Mouse (Mus musculus): ENCODE data around the gene Ssh1. TPM values are rescaled to one million over a fixed set of nuclear protein-coding genes. Genes with fewer than 3 reads are reported as not detected.

Gene Ssh1
- polyA plus RNA-seq, 1 experiment from 2014 or later, result 17.8 TPM

DNA sequence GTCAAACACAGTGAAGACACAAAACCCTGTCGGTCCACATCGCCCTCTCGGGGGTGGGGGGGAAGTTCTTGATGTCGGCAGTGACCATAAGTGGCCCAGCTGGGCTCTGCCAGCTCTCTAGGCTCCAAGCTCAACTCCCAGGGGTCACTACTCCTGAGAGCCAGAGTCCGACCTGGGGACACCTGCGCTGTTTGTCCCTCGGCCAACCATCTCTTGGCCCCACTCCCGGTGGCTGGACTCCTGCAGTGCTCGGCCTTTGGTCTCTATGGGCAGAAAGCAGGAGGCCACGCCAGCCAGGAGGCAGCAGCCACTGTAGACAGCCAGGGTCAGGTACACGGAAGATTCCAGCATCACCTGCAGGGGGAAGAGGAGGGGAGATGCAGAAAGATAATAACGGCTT, 34.4 kb upstream of the Ssh1 start:
- no peaks in the 10 kb centered on the region for H3K27me3 ChIP-seq (replicated peaks; ENCODE audit: control insufficient read depth, insufficient read depth, low read length)
- no peaks in the 10 kb centered on the region for H3K9me3 ChIP-seq (ENCODE audit: control insufficient read depth, low read length)
- DNase-seq (ENCODE audit: low spot score) (no peak), ATAC-seq (replicated peaks; ENCODE audit: low FRiP score) (no peak)
- H3K4me1 ChIP-seq (replicated peaks; ENCODE audit: control insufficient read depth, insufficient read depth, low read length), result no peaks in the 10 kb centered on the region
- no peaks in the 10 kb centered on the region for H3K36me3 ChIP-seq (ENCODE audit: control insufficient read depth, insufficient read depth, low read length)
- no peak overlapping the region for H3K27ac ChIP-seq (ENCODE audit: low read depth, low read length)
- H3K4me3 ChIP-seq (ENCODE audit: low read depth, low read length), result no peak overlapping the region
- no peak overlapping the region for H3K9ac ChIP-seq (ENCODE audit: low read depth, low read length)
- 78% methylated on average over 12 of the region's 12 CpGs for WGBS
- H3K4me2 ChIP-seq, result no peak overlapping the region

- H3K27me3 ChIP-seq (replicated peaks; ENCODE audit: control insufficient read depth, insufficient read depth, low read length), result no peaks in the 10 kb centered on the region
- no peak overlapping the region for H3K27ac ChIP-seq (ENCODE audit: low read depth, low read length)
- no peaks in the 10 kb centered on the region for H3K4me1 ChIP-seq (replicated peaks; ENCODE audit: control insufficient read depth, insufficient read depth, low read length)
- no peaks in the 10 kb centered on the region for H3K36me3 ChIP-seq (ENCODE audit: control insufficient read depth, insufficient read depth, low read length)
- H3K9me3 ChIP-seq (ENCODE audit: control insufficient read depth, low read length), result no peaks in the 10 kb centered on the region
- H3K4me2 ChIP-seq, result no peak overlapping the region
- WGBS, result 81% methylated on average over 12 of the region's 12 CpGs
- no peak overlapping the region for H3K4me3 ChIP-seq (ENCODE audit: low read depth, low read length)
- DNase-seq (ENCODE audit: low spot score) (no peak), ATAC-seq (replicated peaks; ENCODE audit: low FRiP score) (no peak)
- no peak overlapping the region for H3K9ac ChIP-seq (ENCODE audit: low read depth, low read length)
Observed at GRCm38 (mm10) chr5:114027217-114027944, 33.7 kb upstream of the Ssh1 start.

- H3K27me3 ChIP-seq (replicated peaks; ENCODE audit: control insufficient read depth, insufficient read depth, low read length), result no peaks in the 10 kb centered on the region
- H3K9ac ChIP-seq (ENCODE audit: low read depth, low read length), result no peak overlapping the region
- H3K4me2 ChIP-seq, result peak overlapping the region; percentile 14; the same call in 1 of the 2 replicates
- 9% methylated on average over 10 of the region's 10 CpGs for whole genome bisulfite sequencing
- DNase-seq (ENCODE audit: low spot score), result no peak
- no peaks in the 10 kb centered on the region for H3K36me3 ChIP-seq (ENCODE audit: control insufficient read depth, insufficient read depth, low read length)
- ATAC-seq (replicated peaks; ENCODE audit: low FRiP score), result no peak
- no peak overlapping the region for H3K4me3 ChIP-seq (ENCODE audit: low read depth, low read length)
- H3K4me1 ChIP-seq (replicated peaks; ENCODE audit: control insufficient read depth, insufficient read depth, low read length), result no peaks in the 10 kb centered on the region
- H3K9me3 ChIP-seq (ENCODE audit: control insufficient read depth, low read length), result no peaks in the 10 kb centered on the region
- no peak overlapping the region for H3K27ac ChIP-seq (ENCODE audit: low read depth, low read length)
Observed at GRCm38 (mm10) chr5:114024885-114025284, 31.2 kb upstream of the Ssh1 start.

- no peaks in the 10 kb centered on the region for H3K27me3 ChIP-seq (replicated peaks; ENCODE audit: control insufficient read depth, insufficient read depth, low read length)
- H3K9me3 ChIP-seq (ENCODE audit: control insufficient read depth, low read length), result no peaks in the 10 kb centered on the region
- H3K27ac ChIP-seq (ENCODE audit: low read depth, low read length), result no peak overlapping the region
- WGBS, result 58% methylated on average over 6 of the region's 6 CpGs
- DNase-seq (ENCODE audit: low spot score), result no peak
- no peak for ATAC-seq (replicated peaks; ENCODE audit: low FRiP score)
- H3K9ac ChIP-seq (ENCODE audit: low read depth, low read length), result no peak overlapping the region
- H3K4me1 ChIP-seq (replicated peaks; ENCODE audit: control insufficient read depth, insufficient read depth, low read length), result no peaks in the 10 kb centered on the region
- no peaks in the 10 kb centered on the region for H3K36me3 ChIP-seq (ENCODE audit: control insufficient read depth, insufficient read depth, low read length)
- no peak overlapping the region for H3K4me3 ChIP-seq (ENCODE audit: low read depth, low read length)
- H3K4me2 ChIP-seq, result no peak overlapping the region
Observed at GRCm38 (mm10) chr5:114024390-114024789, 30.7 kb upstream of the Ssh1 start.

DNA sequence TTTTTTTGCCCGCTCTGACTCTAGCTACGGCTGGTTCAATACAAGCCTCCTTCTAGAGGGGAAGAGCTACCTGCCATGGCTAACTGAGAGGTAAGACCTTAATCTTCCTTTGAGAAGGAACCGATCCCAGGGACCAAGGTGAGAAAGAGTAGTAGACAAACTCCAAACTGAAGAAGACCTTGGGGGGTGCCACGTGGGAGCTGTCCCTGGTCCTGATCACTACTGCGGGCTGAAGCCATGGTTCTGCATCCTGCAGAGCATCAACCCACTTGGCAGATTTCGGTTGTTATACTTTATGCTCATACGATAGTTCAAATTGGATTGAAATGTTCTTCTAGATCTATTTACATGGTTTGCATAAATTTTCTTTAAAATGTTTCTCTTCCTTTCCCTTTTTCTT, 21.4 kb upstream of the Ssh1 start:
- no peak overlapping the region for H3K27ac ChIP-seq (ENCODE audit: low read depth, low read length)
- H3K4me1 ChIP-seq (replicated peaks; ENCODE audit: control insufficient read depth, insufficient read depth, low read length), result no peaks in the 10 kb centered on the region
- DNase-seq (ENCODE audit: low spot score), result no peak
- no peak overlapping the region for H3K4me3 ChIP-seq (ENCODE audit: low read depth, low read length)
- ATAC-seq (replicated peaks; ENCODE audit: low FRiP score), result no peak
- no peak overlapping the region for H3K4me2 ChIP-seq
- no peaks in the 10 kb centered on the region for H3K27me3 ChIP-seq (replicated peaks; ENCODE audit: control insufficient read depth, insufficient read depth, low read length)
- H3K9me3 ChIP-seq (ENCODE audit: control insufficient read depth, low read length), result no peaks in the 10 kb centered on the region
- no peaks in the 10 kb centered on the region for H3K36me3 ChIP-seq (ENCODE audit: control insufficient read depth, insufficient read depth, low read length)
- WGBS, result 67% methylated on average over 7 of the region's 7 CpGs
- no peak overlapping the region for H3K9ac ChIP-seq (ENCODE audit: low read depth, low read length)

DNA sequence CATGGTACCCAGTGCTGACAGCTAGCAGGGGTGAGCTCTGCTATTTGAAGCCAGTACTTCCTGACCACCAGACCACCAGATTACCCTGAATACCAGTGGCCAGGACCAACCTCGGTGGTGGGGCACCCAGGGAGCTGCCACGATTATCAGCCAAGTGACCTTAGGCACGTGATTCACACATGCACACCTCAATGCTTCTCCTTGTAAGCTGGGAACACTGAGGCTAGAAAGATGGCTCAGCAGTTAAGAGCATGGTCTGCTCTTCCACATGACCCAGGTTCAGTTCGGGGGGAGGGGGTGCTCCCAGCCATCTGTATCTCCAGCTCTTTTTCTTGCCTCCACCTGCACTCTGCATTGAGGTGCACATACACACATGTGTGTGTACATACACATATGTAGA, 15.4 kb upstream of the Ssh1 start:
- Histone ChIP-seq H3K4me3 (ENCODE audit: low read depth, low read length) (no peak overlapping the region), H3K4me2 (no peak overlapping the region), H3K36me3 (ENCODE audit: control insufficient read depth, insufficient read depth, low read length) (no peaks in the 10 kb centered on the region), H3K27ac (ENCODE audit: low read depth, low read length) (no peak overlapping the region), H3K4me1 (replicated peaks; ENCODE audit: control insufficient read depth, insufficient read depth, low read length) (no peaks in the 10 kb centered on the region; the same call in 1 of the 2 replicates), H3K9ac (ENCODE audit: low read depth, low read length) (no peak overlapping the region), H3K9me3 (ENCODE audit: control insufficient read depth, low read length) (no peaks in the 10 kb centered on the region), H3K27me3 (replicated peaks; ENCODE audit: control insufficient read depth, insufficient read depth, low read length) (no peaks in the 10 kb centered on the region)
- 57% methylated on average over 4 of the region's 4 CpGs for WGBS
- DNase-seq (ENCODE audit: low spot score) (no peak), ATAC-seq (replicated peaks; ENCODE audit: low FRiP score) (no peak)

GRCm38 (mm10) chr5:114007753-114008453, 14.2 kb upstream of the Ssh1 start:
- Histone ChIP-seq H3K4me1 (replicated peaks; ENCODE audit: control insufficient read depth, insufficient read depth, low read length) (peaks cover 3% of the 10 kb centered on the region; the same call in 1 of the 2 replicates), H3K4me3 (ENCODE audit: low read depth, low read length) (no peak overlapping the region), H3K27ac (ENCODE audit: low read depth, low read length) (no peak overlapping the region), H3K4me2 (no peak overlapping the region), H3K9me3 (ENCODE audit: control insufficient read depth, low read length) (no peaks in the 10 kb centered on the region), H3K27me3 (replicated peaks; ENCODE audit: control insufficient read depth, insufficient read depth, low read length) (no peaks in the 10 kb centered on the region), H3K36me3 (ENCODE audit: control insufficient read depth, insufficient read depth, low read length) (no peaks in the 10 kb centered on the region), H3K9ac (ENCODE audit: low read depth, low read length) (no peak overlapping the region)
- 80% methylated on average over 12 of the region's 12 CpGs for WGBS
- ATAC-seq (replicated peaks; ENCODE audit: low FRiP score), result no peak
- no peak for DNase-seq (ENCODE audit: low spot score)

- WGBS, result 73% methylated on average over 4 of the region's 4 CpGs
- H3K4me1 ChIP-seq (replicated peaks; ENCODE audit: control insufficient read depth, insufficient read depth, low read length), result peaks cover 3% of the 10 kb centered on the region; the same call in 1 of the 2 replicates
- H3K4me2 ChIP-seq, result no peak overlapping the region
- no peaks in the 10 kb centered on the region for H3K36me3 ChIP-seq (ENCODE audit: control insufficient read depth, insufficient read depth, low read length)
- H3K4me3 ChIP-seq (ENCODE audit: low read depth, low read length), result no peak overlapping the region
- DNase-seq (ENCODE audit: low spot score) (no peak), ATAC-seq (replicated peaks; ENCODE audit: low FRiP score) (no peak)
- no peak overlapping the region for H3K27ac ChIP-seq (ENCODE audit: low read depth, low read length)
- no peak overlapping the region for H3K9ac ChIP-seq (ENCODE audit: low read depth, low read length)
- no peaks in the 10 kb centered on the region for H3K9me3 ChIP-seq (ENCODE audit: control insufficient read depth, low read length)
- H3K27me3 ChIP-seq (replicated peaks; ENCODE audit: control insufficient read depth, insufficient read depth, low read length), result no peaks in the 10 kb centered on the region
Observed at GRCm38 (mm10) chr5:114006974-114007373, 13.3 kb upstream of the Ssh1 start.

GRCm38 (mm10) chr5:114005100-114005499, 11.4 kb upstream of the Ssh1 start:
- Histone ChIP-seq H3K36me3 (ENCODE audit: control insufficient read depth, insufficient read depth, low read length) (no peaks in the 10 kb centered on the region), H3K27ac (ENCODE audit: low read depth, low read length) (no peak overlapping the region), H3K9me3 (ENCODE audit: control insufficient read depth, low read length) (no peaks in the 10 kb centered on the region), H3K4me3 (ENCODE audit: low read depth, low read length) (no peak overlapping the region), H3K9ac (ENCODE audit: low read depth, low read length) (no peak overlapping the region), H3K27me3 (replicated peaks; ENCODE audit: control insufficient read depth, insufficient read depth, low read length) (no peaks in the 10 kb centered on the region), H3K4me2 (no peak overlapping the region), H3K4me1 (replicated peaks; ENCODE audit: control insufficient read depth, insufficient read depth, low read length) (peaks cover 3% of the 10 kb centered on the region; the same call in 1 of the 2 replicates)
- ATAC-seq (replicated peaks; ENCODE audit: low FRiP score) (no peak), DNase-seq (ENCODE audit: low spot score) (no peak)
- 78% methylated on average over 5 of the region's 5 CpGs for WGBS
